27 mouse cellular contexts compared by ENCODE assay signal in the genomic region with DNA sequence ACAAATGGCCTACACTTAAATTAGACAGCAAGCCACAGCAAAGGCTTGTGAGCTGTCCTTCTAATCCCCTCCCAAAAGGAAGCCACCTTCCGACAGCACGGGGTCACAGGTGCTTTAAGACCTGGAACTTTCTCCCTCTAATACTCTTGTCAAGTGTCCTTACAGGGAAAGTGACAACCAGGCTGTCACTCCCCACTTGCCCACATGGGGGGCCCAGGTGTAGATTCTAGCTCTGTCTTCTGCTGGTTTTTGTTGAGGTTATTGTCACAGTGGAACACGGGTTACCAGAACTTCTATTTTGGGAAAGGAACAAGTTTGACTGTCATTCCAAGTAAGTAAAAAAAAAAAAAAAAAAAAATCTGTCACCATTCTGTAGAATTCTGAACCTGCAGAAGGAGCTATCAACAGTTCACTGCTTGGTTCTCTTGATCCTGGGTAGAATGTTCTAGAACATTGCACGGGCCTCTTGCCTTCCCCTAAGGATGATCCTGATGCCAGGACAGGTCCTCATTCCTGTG.
A peak's percentile ranks its signal among the peaks of the same experiment; 100 is the strongest.
DNase-seq lines count a peak whose midpoint lies in the region; ATAC-seq and TF ChIP-seq lines count a peak whose summit lies in the region.
"Had no signal": no experiment of that assay in that cellular context is flagged by ENCODE, and none has a peak within 500 bp of the region (broad histone marks: within the 10 kb centered on the region; RNA-seq: fewer than 3 reads in every experiment).

No protein-coding gene starts in this region.

- no peak overlapping the region for H3K4me2 ChIP-seq in intestine, postnatal 0 days (replicated peaks; ENCODE audit: low read depth)
- H3K4me2 ChIP-seq in intestine, embryonic 15.5 days (replicated peaks) = no peak overlapping the region
- H3K4me2 ChIP-seq: embryonic facial prominence, embryonic 15.5 days; limb, embryonic 12.5 days; liver, embryonic 11.5 days; midbrain, embryonic 13.5 days; stomach, embryonic 15.5 days had no signal

- no peaks in the 10 kb centered on the region for H3K4me1 ChIP-seq in intestine, postnatal 0 days (replicated peaks; ENCODE audit: control insufficient read depth, insufficient read depth, low read length)
- H3K4me1 ChIP-seq in intestine, embryonic 15.5 days (replicated peaks) = no peaks in the 10 kb centered on the region; the same call in 1 of the 2 replicates
- peaks cover 13% of the 10 kb centered on the region for H3K4me1 ChIP-seq in embryonic facial prominence, embryonic 10.5 days
- H3K4me1 ChIP-seq: embryonic facial prominence, embryonic 15.5 days; megakaryocyte, embryonic 14.5 days; midbrain, embryonic 13.5 days; stomach, embryonic 15.5 days had no signal

- 68% methylated on average over 4 of the region's 4 CpGs for WGBS in intestine, postnatal 0 days
- WGBS in intestine, embryonic 15.5 days = 73% methylated on average over 4 of the region's 4 CpGs
- WGBS in embryonic facial prominence, embryonic 10.5 days = 80% methylated on average over 4 of the region's 4 CpGs

- H3K9me3 ChIP-seq in intestine, postnatal 0 days (ENCODE audit: control insufficient read depth) = no peaks in the 10 kb centered on the region
- no peaks in the 10 kb centered on the region for H3K9me3 ChIP-seq in intestine, embryonic 15.5 days
- no peaks in the 10 kb centered on the region for H3K9me3 ChIP-seq in embryonic facial prominence, embryonic 10.5 days
- H3K9me3 ChIP-seq: embryonic facial prominence, embryonic 15.5 days; limb, embryonic 12.5 days; megakaryocyte, embryonic 14.5 days; midbrain, embryonic 13.5 days; stomach, embryonic 15.5 days had no signal

- DNase-seq in B cell, adult 2 months = peak; percentile 7 to 10
- peak; percentile 37 for DNase-seq in induced T-regulatory cell, adult 2 months (ENCODE audit: low read depth)
- peak; percentile 70 to 81 for DNase-seq in thymus, postnatal 10 days (ENCODE audit: low spot score in 2 of 2)
- no peak for DNase-seq in embryonic facial prominence, embryonic 10.5 days (ENCODE audit: low spot score)
- no peak for DNase-seq in frontal cortex, adult 2 months (ENCODE audit: extremely low spot score in 1 of 2, low spot score in 1 of 2)
- no peak for DNase-seq in ovary, postnatal 14 days (ENCODE audit: low spot score)
- DNase-seq: adrenal gland, postnatal 14 days; cerebellum, adult 2 months; cerebellum, postnatal 25 days; gastrocnemius, postnatal 25 days; kidney, adult 11 months; layer of hippocampus, postnatal 36 days; lung, adult 2 months; lung, postnatal 36 days; retina, postnatal 1 day; right cerebral cortex, postnatal 25 days; spleen, adult 18-20 months had no signal

- H3K36me3 ChIP-seq in intestine, postnatal 0 days (ENCODE audit: control insufficient read depth, insufficient read depth) = no peaks in the 10 kb centered on the region
- H3K36me3 ChIP-seq in intestine, embryonic 15.5 days = no peaks in the 10 kb centered on the region
- H3K36me3 ChIP-seq in embryonic facial prominence, embryonic 10.5 days (replicated peaks) = no peaks in the 10 kb centered on the region
- H3K36me3 ChIP-seq: embryonic facial prominence, embryonic 15.5 days; limb, embryonic 12.5 days; midbrain, embryonic 13.5 days; stomach, embryonic 15.5 days had no signal

- no peak for ATAC-seq in intestine, postnatal 0 days
- no peak for ATAC-seq in intestine, embryonic 15.5 days
- ATAC-seq: forebrain, embryonic 14.5 days; hindbrain, embryonic 16.5 days; midbrain, embryonic 13.5 days had no signal

- 0 out of 2 replicates have a peak, but pooled peaks have one; percentile 12 for TF ChIP-seq CTCF in intestine, postnatal 0 days (IDR thresholded peaks at IDR 0.05; ENCODE audit: low read depth)

- no peaks in the 10 kb centered on the region for H3K27me3 ChIP-seq in intestine, postnatal 0 days (replicated peaks; ENCODE audit: control insufficient read depth, insufficient read depth, low read length)
- H3K27me3 ChIP-seq in intestine, embryonic 15.5 days (replicated peaks) = no peaks in the 10 kb centered on the region
- no peaks in the 10 kb centered on the region for H3K27me3 ChIP-seq in embryonic facial prominence, embryonic 10.5 days (replicated peaks; ENCODE audit: low read depth, poor library complexity, severe bottlenecking)
- H3K27me3 ChIP-seq: embryonic facial prominence, embryonic 15.5 days; limb, embryonic 12.5 days; midbrain, embryonic 13.5 days; stomach, embryonic 15.5 days had no signal

- no peak overlapping the region for H3K9ac ChIP-seq in intestine, postnatal 0 days (ENCODE audit: low read depth, low read length)
- H3K9ac ChIP-seq in intestine, embryonic 15.5 days = no peak overlapping the region
- H3K9ac ChIP-seq: embryonic facial prominence, embryonic 15.5 days; limb, embryonic 12.5 days; midbrain, embryonic 13.5 days; stomach, embryonic 15.5 days had no signal

- no peak overlapping the region for H3K27ac ChIP-seq in intestine, postnatal 0 days (ENCODE audit: low read depth, low read length)
- H3K27ac ChIP-seq in intestine, embryonic 15.5 days = no peak overlapping the region
- H3K27ac ChIP-seq in embryonic facial prominence, embryonic 10.5 days (replicated peaks) = no peak overlapping the region
- H3K27ac ChIP-seq: embryonic facial prominence, embryonic 15.5 days; limb, embryonic 12.5 days; midbrain, embryonic 13.5 days; stomach, embryonic 15.5 days had no signal

- no peak overlapping the region for H3K4me3 ChIP-seq in intestine, postnatal 0 days (ENCODE audit: low read depth, low read length)
- H3K4me3 ChIP-seq in intestine, embryonic 15.5 days (replicated peaks) = no peak overlapping the region
- no peak overlapping the region for H3K4me3 ChIP-seq in embryonic facial prominence, embryonic 10.5 days
- H3K4me3 ChIP-seq: embryonic facial prominence, embryonic 15.5 days; limb, embryonic 12.5 days; megakaryocyte, embryonic 14.5 days; midbrain, embryonic 13.5 days; stomach, embryonic 15.5 days had no signal

Comparison
In these comparisons a context has a peak if more than half of its experiments do, and no peak if none do; other contexts are left out.
1. DNase-seq: peak in B cell, adult 2 months (2 of 2), induced T-regulatory cell, adult 2 months (single experiment) and thymus, postnatal 10 days (2 of 2); none in embryonic facial prominence, embryonic 10.5 days (single experiment), frontal cortex, adult 2 months (0 of 2) and ovary, postnatal 14 days (single experiment).